Mouse (Mus musculus) small intestine, adult 2 months (tissue): ENCODE measurements around the gene Smu1.

Experiments
- CTCF ChIP-seq: fragments of 200-500 bp; IDR thresholded peaks from 2 replicates; pipeline ENCODE4 v1.5.1; 2012; ENCODE audit warnings: low read depth, mild to moderate bottlenecking, control low read depth, inconsistent platforms, low read length, moderate library complexity, mixed read lengths; ENCODE audit not compliant: insufficient replicate concordance, insufficient read length; ENCODE audit errors: extremely low read depth
- POLR2A ChIP-seq: fragments of 200-500 bp; IDR thresholded peaks from 2 replicates; pipeline ENCODE4 v1.6.1; 2012; ENCODE audit warnings: low read depth, mild to moderate bottlenecking, control low read depth, inconsistent platforms, low read length, moderate library complexity

DNA sequence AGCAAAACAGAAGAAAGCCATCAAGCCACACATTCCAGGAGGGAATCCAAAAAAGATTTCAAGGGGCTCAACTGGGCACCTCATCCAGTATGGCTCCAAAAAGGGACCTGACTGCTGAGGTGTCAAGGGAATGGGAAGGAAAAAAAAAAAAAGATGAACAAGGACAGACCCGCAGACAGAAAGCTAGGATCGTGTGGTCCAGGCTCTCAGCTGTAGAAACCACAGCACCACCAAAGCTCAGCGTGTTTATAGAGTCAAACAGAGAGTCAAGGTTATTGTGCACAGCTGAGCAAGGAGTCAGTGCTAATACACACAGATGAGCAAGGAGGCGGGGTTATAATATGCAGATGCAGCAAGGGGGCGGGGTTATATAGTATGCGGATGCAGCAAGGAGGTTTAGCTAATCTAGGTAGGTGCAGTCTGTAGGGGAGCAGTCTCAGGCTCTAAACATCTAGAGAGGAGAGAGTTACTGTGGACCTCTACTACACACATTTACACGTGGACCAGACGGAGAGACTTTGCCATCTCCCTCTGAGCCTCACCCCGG lies 28.0 kb upstream of the Smu1 start:
- TF ChIP-seq POLR2A (no peak), CTCF (no peak)
